Mouse (Mus musculus): ENCODE data around the gene Olfr552. TPM values are rescaled to one million over a fixed set of nuclear protein-coding genes. Genes with fewer than 3 reads are reported as not detected.

Gene Olfr552
- total RNA-seq (2023): not detected

DNA sequence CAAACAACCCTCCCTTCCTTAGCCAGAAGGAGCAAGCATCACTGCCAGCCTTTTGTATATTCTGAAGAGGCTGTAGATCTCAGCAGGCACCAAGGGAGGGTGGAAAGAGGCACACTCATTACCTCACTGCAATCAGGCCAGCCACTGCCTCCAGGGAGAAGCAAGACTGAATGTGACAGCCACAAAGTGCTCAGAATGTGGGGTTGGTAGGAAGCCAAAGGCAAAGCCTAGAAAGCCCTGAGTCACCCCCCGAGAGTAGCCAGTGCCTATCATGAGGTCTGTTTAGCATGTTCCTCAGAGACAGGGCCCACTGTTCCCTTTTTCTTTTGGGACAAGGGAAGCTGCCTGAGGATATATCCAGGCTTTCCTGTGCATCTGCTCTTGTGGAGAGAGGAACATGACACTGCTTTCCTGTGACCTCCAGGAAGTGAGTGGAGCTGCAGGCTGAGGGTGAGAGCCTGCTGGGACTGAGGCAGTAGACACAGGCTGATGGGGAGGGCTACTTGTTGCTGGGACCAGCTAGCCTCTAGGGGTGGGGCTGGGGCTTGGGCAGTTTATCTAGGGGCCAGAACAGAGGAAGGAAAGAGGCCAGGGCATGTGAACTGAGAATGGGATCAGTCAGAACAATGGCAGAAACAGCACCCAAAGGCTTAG lies at the start of gene Olfr552:
Olfr552 (plus strand) TSS at position 393 of the 654 bp plus-strand sequence.

GRCm38 (mm10) chr7:102549570-102549969 lies 48.0 kb upstream of the Olfr552 start, which contains the start of gene Olfr549:
TSS of gene Olfr549 (plus strand) at chr7:102549870.

GRCm38 (mm10) chr7:102564999-102565997 lies 32.3 kb upstream of the Olfr552 start, which contains the start of gene Trim21:
TSS of gene Trim21 (minus strand) at chr7:102565486.

GRCm38 (mm10) chr7:102571142-102571541 lies 26.4 kb upstream of the Olfr552 start, which contains the start of gene Olfr550:
TSS of gene Olfr550 (plus strand) at chr7:102571442.

DNA sequence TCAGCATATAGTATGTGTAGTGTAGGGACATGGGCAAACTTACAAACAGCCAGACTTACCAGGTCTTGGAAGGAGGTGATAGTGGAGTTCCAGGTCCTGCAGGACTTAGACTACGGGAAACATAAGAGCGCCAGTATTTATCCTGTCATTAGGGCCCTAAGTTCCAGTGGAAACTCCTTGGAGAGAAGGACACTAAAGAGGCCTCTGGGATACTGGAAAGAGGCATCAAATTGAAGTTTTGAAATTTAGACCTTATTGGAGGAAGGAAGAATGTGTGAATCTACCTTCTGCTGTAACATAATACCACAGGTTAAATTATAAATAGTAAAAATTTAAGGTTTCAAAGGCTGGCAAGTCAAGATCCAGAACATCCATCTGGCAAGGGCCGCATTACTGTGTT lies 5.8 kb upstream of the Olfr552 start, which contains the start of gene Olfr551:
Olfr551 (minus strand) TSS at position 101 of the 400 bp plus-strand sequence.

GRCm38 (mm10) chr7:102618118-102618517 lies 20.5 kb downstream of the Olfr552 start, which contains the start of gene Olfr553:
TSS of gene Olfr553 (minus strand) at chr7:102618218.

DNA sequence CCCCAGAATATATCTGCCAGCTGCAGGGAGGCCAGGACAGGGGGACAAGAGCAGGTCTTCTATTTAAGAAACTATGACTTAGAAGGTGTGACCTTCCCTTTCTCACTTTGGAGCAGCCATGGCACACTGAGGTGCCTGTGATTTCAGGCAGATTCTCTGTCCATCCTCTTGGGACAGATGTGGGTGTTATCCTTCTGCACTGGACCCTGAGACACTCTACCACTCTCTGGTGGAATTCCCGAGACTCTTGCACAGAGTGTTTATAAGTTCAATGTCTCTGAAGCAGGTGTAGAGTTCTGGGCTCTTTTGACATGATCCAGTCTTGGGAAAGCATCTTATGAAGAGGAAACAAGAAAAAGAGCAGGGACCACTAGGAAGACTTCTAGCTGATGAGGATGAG lies 40.6 kb downstream of the Olfr552 start, which contains the start of gene Olfr554:
Olfr554 (plus strand) TSS at position 301 of the 400 bp plus-strand sequence.

Other genes with a start within 250 kb of the Olfr552 start
- 10 to 100 TPM; 83.6 to 90.3 TPM for gene Rrm1, start 156.1 kb upstream of the Olfr552 start, total RNA-seq (2023)
- gene Olfr543, start 116.1 kb upstream of the Olfr552 start, total RNA-seq (2023): not detected
- gene Olfr544, start 109.5 kb upstream of the Olfr552 start, total RNA-seq (2023): not detected
- gene Olfr545, start 98.2 kb upstream of the Olfr552 start, total RNA-seq (2023): not detected
- gene Olfr547, start 63.0 kb upstream of the Olfr552 start, total RNA-seq (2023): not detected
- gene Olfr548-ps1, start 56.9 kb upstream of the Olfr552 start, total RNA-seq (2023): not detected
- not detected for gene Olfr549, start 47.9 kb upstream of the Olfr552 start, total RNA-seq (2023)
- gene Trim21, start 32.3 kb upstream of the Olfr552 start, total RNA-seq (2023): 10 to 100 TPM; 15.5 to 22.2 TPM
- not detected for gene Olfr550, start 26.3 kb upstream of the Olfr552 start, total RNA-seq (2023)
- not detected for gene Olfr551, start 5.9 kb upstream of the Olfr552 start, total RNA-seq (2023)
- gene Olfr553, start 20.4 kb downstream of the Olfr552 start, total RNA-seq (2023): not detected
- not detected for gene Olfr554, start 40.7 kb downstream of the Olfr552 start, total RNA-seq (2023)
- not detected for gene Olfr555, start 61.1 kb downstream of the Olfr552 start, total RNA-seq (2023)
- gene Olfr556, start 67.1 kb downstream of the Olfr552 start, total RNA-seq (2023): not detected
- 1 to 10 TPM; 1.9 TPM for gene Trim68, start 89.6 kb downstream of the Olfr552 start, total RNA-seq (2023)
- not detected for gene Olfr557, start 98.1 kb downstream of the Olfr552 start, total RNA-seq (2023)
- not detected for gene Olfr558, start 104.4 kb downstream of the Olfr552 start, total RNA-seq (2023)
- not detected for gene Olfr33, start 121.3 kb downstream of the Olfr552 start, total RNA-seq (2023)
- gene Olfr559, start 129.7 kb downstream of the Olfr552 start, total RNA-seq (2023): not detected
- gene Olfr560, start 161.6 kb downstream of the Olfr552 start, total RNA-seq (2023): not detected
- gene Olfr78, start 161.7 kb downstream of the Olfr552 start, total RNA-seq (2023): not detected
- not detected for gene Olfr561, start 173.5 kb downstream of the Olfr552 start, total RNA-seq (2023)
- not detected for gene Olfr564, start 205.7 kb downstream of the Olfr552 start, total RNA-seq (2023)